Mouse (Mus musculus) cortical plate, adult 2 months (tissue): Measurements from ENCODE around the gene Rab44.

ENCODE experiments used
- CTCF ChIP-seq: fragments of 200-500 bp; IDR thresholded peaks from 2 replicates; pipeline ENCODE4 v1.5.1; 2011; ENCODE audit warnings: mild to moderate bottlenecking, control low read depth, low read length; ENCODE audit not compliant: insufficient read depth; ENCODE audit errors: extremely low read depth
- POLR2A ChIP-seq: fragments of 200-500 bp; IDR thresholded peaks from 2 replicates; pipeline ENCODE4 v1.6.1; 2011; ENCODE audit warnings: mild to moderate bottlenecking, low read length, control low read depth; ENCODE audit not compliant: insufficient read depth; ENCODE audit errors: extremely low read depth

- TF ChIP-seq CTCF (no peak), POLR2A (no peak)
Observed at GRCm38 (mm10) chr17:29137906-29138305, 24.0 kb downstream of the Rab44 start.
